8 mouse cellular contexts compared by ENCODE assay signal in the genomic region with DNA sequence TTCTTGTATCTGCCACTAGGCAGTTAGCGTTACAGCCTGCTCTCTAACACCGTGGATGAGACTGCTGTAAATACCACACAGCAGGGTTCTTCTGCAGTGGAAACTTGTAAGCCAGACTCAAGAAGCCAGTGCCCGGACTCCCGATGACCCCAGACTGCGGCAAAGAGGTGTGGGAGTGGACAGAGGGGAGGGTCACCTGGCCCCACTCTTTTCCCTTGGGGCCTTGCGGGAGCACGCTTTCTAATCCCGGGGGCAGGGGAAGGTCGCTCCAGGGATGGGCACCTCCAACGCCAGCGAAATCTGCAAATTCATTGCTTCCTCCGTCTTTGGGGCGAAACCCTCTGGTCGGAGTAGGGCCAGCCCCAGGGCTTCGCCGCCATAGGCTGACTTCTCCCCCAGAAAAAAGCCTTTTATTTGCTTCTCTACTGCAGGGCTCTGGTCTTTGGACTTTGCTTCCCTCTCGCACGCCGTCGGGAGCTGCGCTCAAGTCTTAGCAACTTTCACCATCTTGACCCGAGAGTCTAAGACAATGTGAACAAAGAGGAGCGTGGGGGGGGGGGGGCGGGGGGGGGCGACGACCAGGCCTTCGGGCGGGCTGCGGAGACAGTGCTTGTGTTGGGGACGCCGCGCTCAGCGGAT. TPM values are rescaled to one million over a fixed set of nuclear protein-coding genes. Genes with fewer than 3 reads are reported as not detected.
A peak's percentile ranks its signal among the peaks of the same experiment; 100 is the strongest.
DNase-seq lines count a peak whose midpoint lies in the region; ATAC-seq and TF ChIP-seq lines count a peak whose summit lies in the region.

Gene Fgf9, plus strand, starts transcription at position 67 of the 639 bp plus-strand sequence.

- 0% methylated on average over 33 of the region's 33 CpGs for WGBS in heart, embryonic 13.5 days
- 3% methylated on average over 30 of the region's 33 CpGs for WGBS in macrophage (ENCODE audit: missing documents)

- H3K9ac ChIP-seq in heart, embryonic 13.5 days, result peak within 1 kb of the TSS; percentile 80

- peak within 1 kb of the TSS; percentile 71 for H3K27ac ChIP-seq in heart, embryonic 13.5 days (replicated peaks)
- no peak within 1 kb of the TSS for H3K27ac ChIP-seq in macrophage

- H3K27me3 ChIP-seq in C2C12 (ENCODE audit: control insufficient read depth, insufficient read depth, insufficient read length) (peaks cover 26% of the 10 kb centered on the region), E14TG2a.4 (ENCODE audit: insufficient read depth, low read length) (peaks cover 75% of the 10 kb centered on the region)
- peaks cover 52% of the 10 kb centered on the region for H3K27me3 ChIP-seq in heart, embryonic 13.5 days (replicated peaks)

- peak; percentile 39 for ATAC-seq in common myeloid progenitor, adult 5-6 weeks (replicated peaks; ENCODE audit: low read depth, poor library complexity, severe bottlenecking)
- ATAC-seq in heart, embryonic 13.5 days (ENCODE audit: extremely low read depth, insufficient number of reproducible peaks, low FRiP score, low TSS enrichment), result no peak

- H3K9me3 ChIP-seq in E14TG2a.4 (ENCODE audit: low read length), result no peaks in the 10 kb centered on the region
- no peaks in the 10 kb centered on the region for H3K9me3 ChIP-seq in heart, embryonic 13.5 days

- peak within 1 kb of the TSS; percentile 52 for H3ac ChIP-seq in C2C12 (ENCODE audit: control insufficient read depth, insufficient read length, low read depth)

- peak within 1 kb of the TSS; percentile 14 for H3K4me3 ChIP-seq in C2C12 (ENCODE audit: insufficient read depth, poor library complexity, severe bottlenecking)
- H3K4me3 ChIP-seq in E14TG2a.4 (replicated peaks; ENCODE audit: low read length), result peak within 1 kb of the TSS; percentile 71
- H3K4me3 ChIP-seq in heart, embryonic 13.5 days, result peak within 1 kb of the TSS; percentile 67
- peak within 1 kb of the TSS; percentile 10; the same call in 1 of the 2 replicates for H3K4me3 ChIP-seq in macrophage (ENCODE audit: inconsistent target)

- H3K36me3 ChIP-seq in C2C12 (ENCODE audit: control insufficient read depth, insufficient read depth) (no peaks in the 10 kb centered on the region), E14TG2a.4 (ENCODE audit: insufficient read depth, low read length) (no peaks in the 10 kb centered on the region), macrophage (ENCODE audit: inconsistent target) (no peaks in the 10 kb centered on the region)
- no peaks in the 10 kb centered on the region for H3K36me3 ChIP-seq in heart, embryonic 13.5 days

- DNase-seq in kidney, postnatal 14 days, result peak; percentile 61
- DNase-seq in yolk sac, embryonic 10.5 days (ENCODE audit: low spot score), result peak; percentile 63
- no peak for DNase-seq in ovary, postnatal 14 days (ENCODE audit: low spot score)

- peaks cover 46% of the 10 kb centered on the region for H3K4me1 ChIP-seq in E14TG2a.4 (replicated peaks; ENCODE audit: low read depth, low read length)
- H3K4me1 ChIP-seq in heart, embryonic 13.5 days, result peaks cover 26% of the 10 kb centered on the region

- no peak for TF ChIP-seq CTCF in C2C12 (IDR thresholded peaks at IDR 0.05; ENCODE audit: control insufficient read depth, insufficient read depth, insufficient read length)
- no peak for TF ChIP-seq CTCF in E14TG2a.4 (conservative IDR thresholded peaks at IDR 0.05; ENCODE audit: low read length)

- peak within 1 kb of the TSS; percentile 95 for H3K4me2 ChIP-seq in heart, embryonic 13.5 days

- no peaks in the 10 kb centered on the region for H3K79me3 ChIP-seq in C2C12 (ENCODE audit: low read depth)

- H3K79me2 ChIP-seq in C2C12 (ENCODE audit: control insufficient read depth, insufficient read depth), result no peaks in the 10 kb centered on the region
- no peaks in the 10 kb centered on the region for H3K79me2 ChIP-seq in macrophage (ENCODE audit: inconsistent target)

TF ChIP-seq in C2C12, 6 proteins besides CTCF, POLR2A, EP300 and RAD21:
- TF ChIP-seq USF1 (IDR thresholded peaks at IDR 0.05; ENCODE audit: low read depth) (no peak), MYOG (IDR thresholded peaks at IDR 0.05; ENCODE audit: control insufficient read depth, extremely low read depth, insufficient read length) (no peak), FOSL1 (IDR thresholded peaks at IDR 0.05; ENCODE audit: insufficient read depth, low read length, poor library complexity, severe bottlenecking) (no peak), CEBPB (IDR thresholded peaks at IDR 0.05; ENCODE audit: low read depth) (no peak), MYOD1 (IDR thresholded peaks at IDR 0.05; ENCODE audit: control insufficient read depth, insufficient read length, low read depth) (no peak), MAX (IDR thresholded peaks at IDR 0.05) (no peak)

RNA-seq across cellular contexts. Expression of gene Fgf9, which starts in this region (rescaled TPM):
- polyA plus RNA-seq in C2C12 (2012; fragmentation: generic; extraction: Trizol) (0.05 TPM), macrophage (2018) (0.07 to 0.15 TPM in 2 of 3 replicates, not detected in the other)
- total RNA-seq in common myeloid progenitor, adult 5-6 weeks (2017), result 0.69 TPM in 1 of 2 replicates, not detected in the other
- polyA plus RNA-seq in heart, embryonic 13.5 days (2015; fragmentation: Nextera tagmentation; extraction: Ambion mirVana), result 7.6 and 9.2 TPM in 2 replicates
- under 1 TPM in 4 of 26 experiments, not detected in 22; 0.33 to 0.80 (median 0.43) TPM for total RNA-seq in macrophage (2018; cell fraction: chromatin; rRNA removed)
- under 1 TPM in 13 of 26 experiments, not detected in 13; 0.03 to 0.45 (median 0.10) TPM for total RNA-seq in macrophage (2018; cell fraction: cytosol; rRNA removed)
- total RNA-seq in macrophage (2018; cell fraction: nucleus; rRNA removed), result under 1 TPM in 7 of 26 experiments, not detected in 19; 0.11 to 0.60 (median 0.42) TPM

Comparison
In these comparisons a context has a peak if more than half of its experiments do, and no peak if none do; other contexts are left out.
1. Peak in ATAC-seq in common myeloid progenitor, adult 5-6 weeks; RNA of the gene not detected or under 1 TPM.
2. H3K4me3 ChIP-seq: peak in every context shown above with its lines; median percentile 71 in E14TG2a.4; 67 in heart, embryonic 13.5 days; 14 in C2C12; 10 in macrophage.